Mouse (Mus musculus): Measurements from ENCODE around the gene Rab3il1.
"Not testable (repeated sequence)": the region's sequence is repeated elsewhere in the genome, so short reads cannot be mapped to it uniquely, and the experiment has no call there.

Gene Rab3il1

GRCm38 (mm10) chr19:10001206-10001969 is at the start of gene Rab3il1, which contains the start of gene Best1:
Rab3il1 (plus strand) TSS chr19:10001669.
Best1 (minus strand) TSS chr19:10001633.
- no peak for DNase-seq (ENCODE audit: low spot score in 2 of 2)

DNA sequence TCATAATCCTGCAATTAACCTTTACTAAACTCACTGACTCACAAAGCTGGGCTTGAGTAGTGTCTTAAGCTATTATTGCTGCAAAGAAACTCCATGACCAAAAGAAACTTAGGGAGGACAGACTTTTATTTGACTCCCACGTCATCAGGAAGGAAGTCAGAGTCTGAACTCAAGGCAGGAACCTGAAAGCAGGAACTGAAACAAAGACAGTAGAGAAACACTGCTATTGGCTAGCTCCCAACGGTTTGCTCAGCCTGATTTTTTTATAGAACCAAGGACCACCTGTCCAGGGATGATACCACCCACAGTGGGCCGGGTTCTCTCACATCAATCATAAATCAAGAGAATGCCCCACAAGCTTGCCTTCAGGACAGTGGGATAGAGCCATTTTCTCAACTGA is 49.1 kb upstream of the Rab3il1 start:
- DNase-seq (ENCODE audit: low spot score in 2 of 2) = no peak

DNA sequence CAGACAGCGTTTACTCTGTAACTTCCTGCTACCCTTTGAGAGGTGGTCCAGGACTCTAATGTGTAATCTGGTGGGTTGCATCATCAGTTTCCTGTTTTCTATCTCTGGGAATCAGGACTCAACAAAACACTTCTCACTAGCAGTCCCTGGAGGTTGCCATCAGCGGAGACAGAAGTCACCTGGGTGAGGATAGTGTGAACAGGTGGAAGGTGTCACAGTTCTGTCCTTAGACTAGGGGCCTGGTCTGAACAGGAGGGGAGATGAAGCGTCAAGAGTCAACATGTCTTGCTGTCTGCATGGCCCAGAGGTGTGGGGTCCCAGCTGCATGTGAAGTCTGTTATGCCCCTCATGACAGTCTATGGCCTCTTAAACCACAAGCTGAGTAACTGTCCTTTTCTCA is 48.6 kb upstream of the Rab3il1 start:
- no peak for DNase-seq (ENCODE audit: low spot score in 2 of 2)

GRCm38 (mm10) chr19:9954055-9954810 is 47.2 kb upstream of the Rab3il1 start:
- DNase-seq (ENCODE audit: low spot score in 2 of 2) = peak; percentile 78 to 80

- no peak for DNase-seq (ENCODE audit: low spot score in 2 of 2)
Measured at GRCm38 (mm10) chr19:9954811-9955202, 46.7 kb upstream of the Rab3il1 start.

- no peak for DNase-seq (ENCODE audit: low spot score in 2 of 2)
Measured at GRCm38 (mm10) chr19:9955438-9955837, 46.0 kb upstream of the Rab3il1 start.

DNA sequence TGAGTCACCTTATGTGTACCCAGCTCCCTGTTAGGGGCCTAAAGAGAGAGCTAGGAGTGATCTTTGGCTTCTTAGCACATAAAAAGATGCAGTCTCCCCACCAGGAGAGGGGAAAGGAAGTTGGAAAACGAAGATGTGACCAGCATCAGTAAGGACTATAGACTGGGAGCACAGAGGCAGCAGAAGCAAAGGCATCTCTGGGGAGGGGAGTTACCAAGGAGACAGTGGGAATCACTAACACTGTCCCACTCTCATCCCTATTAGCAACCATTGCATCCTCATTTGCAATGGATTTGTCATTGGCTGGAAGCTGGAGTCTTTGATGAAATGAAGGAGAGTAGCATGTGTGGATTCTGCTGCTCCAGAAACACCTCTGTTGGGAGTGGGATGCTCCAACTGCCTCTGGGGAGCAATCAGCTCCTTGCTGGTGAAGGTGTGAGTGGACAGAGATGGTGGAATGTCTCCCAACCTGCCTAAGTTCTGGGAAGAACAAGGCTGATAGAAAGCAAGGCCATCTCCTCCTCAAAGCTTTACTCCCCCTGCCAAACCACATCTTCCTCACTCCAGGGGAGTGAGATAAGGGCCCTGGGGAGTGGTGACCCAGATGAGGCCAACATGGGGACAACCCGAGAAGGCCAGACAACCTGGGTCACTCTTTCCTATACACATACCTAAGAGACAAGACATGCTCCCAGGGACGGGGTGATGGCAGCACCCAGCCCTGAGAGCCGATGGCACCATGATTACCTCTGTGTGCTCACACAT is 44.7 kb upstream of the Rab3il1 start:
- DNase-seq (ENCODE audit: low spot score in 2 of 2) = no peak

GRCm38 (mm10) chr19:9957965-9958364 is 43.5 kb upstream of the Rab3il1 start:
- DNase-seq (ENCODE audit: low spot score in 2 of 2) = no peak

DNA sequence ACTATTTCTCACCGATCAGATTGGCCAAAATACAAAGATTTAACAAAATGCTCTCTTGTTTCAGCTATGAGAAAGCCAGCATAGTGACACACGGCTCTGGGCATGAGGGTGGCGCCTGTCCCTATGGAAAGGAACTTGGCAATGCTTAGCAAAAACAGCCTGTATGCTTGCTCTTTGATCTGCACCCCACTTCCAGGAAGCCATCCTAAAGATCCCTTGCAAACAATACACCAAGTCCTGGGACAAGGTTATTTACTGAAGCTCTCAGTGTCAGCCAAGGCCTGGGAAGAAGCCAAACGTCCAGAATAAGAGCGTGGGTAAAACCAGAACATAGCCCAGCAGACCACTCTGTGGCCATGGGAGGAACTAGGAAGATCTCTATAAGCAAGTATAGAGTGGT is 40.7 kb upstream of the Rab3il1 start:
- DNase-seq (ENCODE audit: low spot score in 2 of 2) = no peak

- DNase-seq (ENCODE audit: low spot score in 2 of 2) = no peak
Measured at GRCm38 (mm10) chr19:9964205-9964916, 37.1 kb upstream of the Rab3il1 start.

- DNase-seq (ENCODE audit: low spot score in 2 of 2) = no peak
Measured at GRCm38 (mm10) chr19:9966096-9966867, 35.2 kb upstream of the Rab3il1 start.

GRCm38 (mm10) chr19:9968081-9968787 is 33.2 kb upstream of the Rab3il1 start:
- DNase-seq (ENCODE audit: low spot score in 2 of 2) = no peak

DNA sequence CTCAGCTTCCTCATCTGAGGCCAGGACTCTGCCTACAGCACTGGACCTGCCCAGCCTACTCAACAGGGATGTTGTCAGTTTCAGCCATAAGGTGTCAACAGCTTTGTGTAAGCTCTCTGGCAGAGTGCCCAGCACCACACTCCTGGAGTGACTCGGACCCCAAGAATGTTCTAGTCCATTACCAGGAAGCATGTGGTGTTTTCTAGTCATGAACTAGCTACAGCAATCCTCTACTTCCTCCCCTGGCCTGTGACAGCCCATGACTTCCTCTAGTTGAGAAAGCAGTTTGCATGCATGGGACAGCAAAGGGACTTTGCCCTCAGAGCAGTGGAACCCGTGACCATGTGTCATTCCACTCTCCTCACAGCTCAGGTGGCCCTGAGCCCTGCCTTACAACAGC is 26.6 kb upstream of the Rab3il1 start:
- DNase-seq (ENCODE audit: low spot score in 2 of 2) = not testable (repeated sequence)

- DNase-seq (ENCODE audit: low spot score in 2 of 2) = no peak
Measured at GRCm38 (mm10) chr19:9977085-9977484, 24.4 kb upstream of the Rab3il1 start.

DNA sequence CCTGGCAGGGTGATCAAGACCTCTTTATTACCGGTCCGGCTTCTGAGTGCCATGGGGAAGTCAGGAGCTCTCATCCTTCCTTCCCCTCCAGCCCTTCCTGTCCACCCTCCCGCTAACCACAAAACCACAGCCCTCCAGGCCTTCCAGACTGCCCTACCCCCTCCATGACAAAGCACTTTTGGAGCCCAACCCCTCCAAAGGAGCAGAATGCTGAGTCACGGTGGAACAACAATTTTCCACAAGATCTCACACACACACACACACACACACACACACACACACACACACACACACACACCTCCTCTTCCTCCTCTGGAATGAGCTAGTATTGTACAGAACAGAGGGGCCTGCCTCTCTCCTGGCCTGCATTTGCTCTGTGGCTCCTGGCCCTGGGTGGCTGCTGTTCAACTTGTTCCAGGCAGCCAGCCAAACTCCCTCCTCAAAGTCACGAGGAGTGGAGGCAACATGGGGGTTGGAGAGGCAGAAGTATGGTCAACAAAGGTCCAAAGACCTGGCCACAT is 23.0 kb upstream of the Rab3il1 start:
- DNase-seq (ENCODE audit: low spot score in 2 of 2) = peak; percentile 77 to 85

DNA sequence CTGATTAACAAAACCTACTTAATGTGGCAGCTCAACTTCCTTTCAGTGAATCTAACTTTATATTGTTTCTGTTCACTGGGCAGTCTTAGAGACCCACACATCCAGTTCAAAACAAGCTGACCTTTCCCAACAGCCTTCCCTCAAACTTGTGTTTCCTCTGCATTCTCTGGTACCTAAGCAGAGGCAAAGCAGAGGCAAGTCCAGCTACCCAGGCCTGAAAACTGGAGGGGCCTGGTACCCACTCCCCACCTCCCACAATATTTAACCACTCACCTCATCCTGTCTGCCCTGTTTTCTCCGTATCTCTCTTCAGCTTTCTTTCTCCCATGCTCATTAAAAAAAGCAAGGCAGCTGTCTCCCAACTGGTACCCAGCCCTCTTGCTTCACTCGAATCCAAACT is 22.3 kb upstream of the Rab3il1 start:
- DNase-seq (ENCODE audit: low spot score in 2 of 2) = no peak

DNA sequence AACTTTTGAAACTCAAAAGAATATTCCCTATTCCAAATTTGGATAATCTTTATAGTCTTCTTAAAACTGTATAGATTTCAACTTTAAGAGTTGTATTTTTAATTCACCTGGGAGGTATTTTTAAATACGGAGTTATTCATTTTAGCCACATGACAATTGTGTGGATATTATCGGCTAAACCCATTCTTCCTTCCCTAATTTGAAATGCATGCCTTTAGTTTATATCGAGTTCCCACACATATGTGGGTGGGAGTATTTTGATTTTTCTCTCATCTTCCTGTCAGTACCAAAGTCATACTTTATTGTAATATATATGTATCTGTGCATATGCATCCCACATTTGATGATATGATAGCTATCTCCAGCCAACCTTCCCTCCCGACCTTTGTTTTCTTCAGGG is 21.2 kb upstream of the Rab3il1 start, which contains the start of gene Fth1:
Gene Fth1, plus strand, starts transcription at position 341 of the 400 bp plus-strand sequence.
- DNase-seq (ENCODE audit: low spot score in 2 of 2) = no peak

GRCm38 (mm10) chr19:9981621-9982020 is 19.8 kb upstream of the Rab3il1 start:
- no peak for DNase-seq (ENCODE audit: low spot score in 2 of 2)

DNA sequence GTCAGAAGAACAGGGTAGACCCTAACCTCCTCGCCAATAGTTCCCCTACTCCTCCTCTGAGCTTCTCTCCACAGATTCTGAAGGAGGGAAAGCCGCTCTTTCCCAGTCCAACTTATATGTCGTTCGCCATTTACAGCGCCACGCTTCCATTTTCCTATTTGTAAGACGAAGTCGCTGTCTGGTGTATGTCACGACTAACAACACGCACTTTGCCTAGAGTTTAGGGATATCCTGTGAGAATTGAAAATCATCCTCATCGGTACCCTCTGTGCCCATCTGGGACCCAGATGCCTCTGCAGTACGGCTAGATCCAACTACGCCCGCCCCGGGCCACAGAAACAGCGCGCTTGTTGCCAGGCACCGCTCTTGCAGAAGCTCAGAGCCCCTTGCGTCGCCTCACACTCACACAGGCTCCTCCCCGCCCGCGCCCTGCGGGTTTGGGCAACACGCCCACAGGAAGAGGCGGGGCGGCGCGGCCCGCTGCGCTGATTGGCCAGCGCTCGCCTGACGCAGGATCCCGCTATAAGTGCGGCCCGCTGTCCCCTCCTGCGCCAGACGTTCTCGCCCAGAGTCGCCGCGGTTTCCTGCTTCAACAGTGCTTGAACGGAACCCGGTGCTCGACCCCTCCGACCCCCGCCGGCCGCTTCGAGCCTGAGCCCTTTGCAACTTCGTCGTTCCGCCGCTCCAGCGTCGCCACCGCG is 19.2 kb upstream of the Rab3il1 start:
- DNase-seq (ENCODE audit: low spot score in 2 of 2) = peak; percentile 96
